9 mouse cellular contexts compared by ENCODE assay signal in genomic region chr3:53729810-53730209, GRCm38 (mm10).
A peak's percentile ranks its signal among the peaks of the same experiment; 100 is the strongest.
DNase-seq lines count a peak whose midpoint lies in the region; ATAC-seq and TF ChIP-seq lines count a peak whose summit lies in the region.
"Had no signal": no experiment of that assay in that cellular context is flagged by ENCODE, and none has a peak within 500 bp of the region (broad histone marks: within the 10 kb centered on the region; RNA-seq: fewer than 3 reads in every experiment).

No protein-coding gene starts in this region.

- H3K4me3 ChIP-seq in kidney, adult 2 months (ENCODE audit: insufficient read depth, low read depth, low read length): no peak overlapping the region
- H3K4me3 ChIP-seq in kidney, embryonic 14.5 days (ENCODE audit: low read length): no peak overlapping the region
- no peak overlapping the region for H3K4me3 ChIP-seq in embryonic facial prominence, embryonic 14.5 days (ENCODE audit: low read depth, low read length)
- no peak overlapping the region for H3K4me3 ChIP-seq in lung, adult 2 months (replicated peaks; ENCODE audit: extremely low read depth, low read depth, low read length)
- no peak overlapping the region for H3K4me3 ChIP-seq in stomach, postnatal 0 days (ENCODE audit: low read depth, low read length)
- H3K4me3 ChIP-seq: embryonic facial prominence, embryonic 13.5 days had no signal

- DNase-seq in kidney, adult 2 months: peak; percentile 48
- DNase-seq in ZHBTc4 (ENCODE audit: low read depth, low spot score): peak; percentile 65
- DNase-seq in embryonic facial prominence, embryonic 14.5 days (ENCODE audit: low spot score): peak; percentile 66
- DNase-seq in kidney, adult 9 months: peak; percentile 60
- peak; percentile 10 for DNase-seq in lung, adult 2 months
- peak; percentile 81 for DNase-seq in stomach, postnatal 0 days (ENCODE audit: low spot score)
- DNase-seq in thymus, postnatal 36 days: no peak

- no peak overlapping the region for H3K9ac ChIP-seq in kidney, embryonic 14.5 days (ENCODE audit: low read depth, low read length)
- H3K9ac ChIP-seq in embryonic facial prominence, embryonic 14.5 days (ENCODE audit: low read depth, low read length): no peak overlapping the region
- no peak overlapping the region for H3K9ac ChIP-seq in stomach, postnatal 0 days (ENCODE audit: low read length)
- H3K9ac ChIP-seq: embryonic facial prominence, embryonic 13.5 days had no signal

- no peak overlapping the region for H3K27ac ChIP-seq in kidney, adult 2 months (ENCODE audit: insufficient read depth, low read depth, low read length)
- no peak overlapping the region for H3K27ac ChIP-seq in kidney, embryonic 14.5 days (ENCODE audit: low read depth, low read length)
- no peak overlapping the region for H3K27ac ChIP-seq in embryonic facial prominence, embryonic 14.5 days (replicated peaks; ENCODE audit: low read depth, low read length)
- H3K27ac ChIP-seq in stomach, postnatal 0 days (replicated peaks): no peak overlapping the region
- H3K27ac ChIP-seq: embryonic facial prominence, embryonic 13.5 days had no signal

- H3K4me1 ChIP-seq in kidney, adult 2 months (ENCODE audit: control insufficient read depth, insufficient read depth, low read length): no peaks in the 10 kb centered on the region
- no peaks in the 10 kb centered on the region for H3K4me1 ChIP-seq in kidney, embryonic 14.5 days (ENCODE audit: control insufficient read depth, insufficient read depth, low read length)
- H3K4me1 ChIP-seq in embryonic facial prominence, embryonic 14.5 days (ENCODE audit: control insufficient read depth, insufficient read depth, low read length): no peaks in the 10 kb centered on the region
- H3K4me1 ChIP-seq in lung, adult 2 months (ENCODE audit: control insufficient read depth, insufficient read depth, low read length): no peaks in the 10 kb centered on the region
- no peaks in the 10 kb centered on the region; the same call in 1 of the 2 replicates for H3K4me1 ChIP-seq in stomach, postnatal 0 days (replicated peaks; ENCODE audit: control insufficient read depth, insufficient read depth)
- H3K4me1 ChIP-seq: embryonic facial prominence, embryonic 13.5 days had no signal

- H3K4me2 ChIP-seq in kidney, embryonic 14.5 days (replicated peaks; ENCODE audit: low read depth, low read length): no peak overlapping the region
- no peak overlapping the region for H3K4me2 ChIP-seq in embryonic facial prominence, embryonic 14.5 days (ENCODE audit: low read depth, low read length)
- peak overlapping the region; percentile 17; the same call in 1 of the 2 replicates for H3K4me2 ChIP-seq in stomach, postnatal 0 days (replicated peaks; ENCODE audit: low read depth)
- H3K4me2 ChIP-seq: embryonic facial prominence, embryonic 13.5 days had no signal

- H3K36me3 ChIP-seq in kidney, adult 2 months (ENCODE audit: control insufficient read depth, insufficient read depth, low read length): no peaks in the 10 kb centered on the region
- H3K36me3 ChIP-seq in kidney, embryonic 14.5 days (ENCODE audit: control insufficient read depth, insufficient read depth, low read length): no peaks in the 10 kb centered on the region
- no peaks in the 10 kb centered on the region for H3K36me3 ChIP-seq in embryonic facial prominence, embryonic 14.5 days (ENCODE audit: control insufficient read depth, insufficient read depth, low read length)
- no peaks in the 10 kb centered on the region for H3K36me3 ChIP-seq in stomach, postnatal 0 days (ENCODE audit: control insufficient read depth, insufficient read depth, low read length)
- H3K36me3 ChIP-seq: embryonic facial prominence, embryonic 13.5 days had no signal

- H3K27me3 ChIP-seq in kidney, adult 2 months (replicated peaks; ENCODE audit: control insufficient read depth, insufficient read depth, low read length): no peaks in the 10 kb centered on the region
- no peaks in the 10 kb centered on the region for H3K27me3 ChIP-seq in kidney, embryonic 14.5 days (ENCODE audit: control insufficient read depth, insufficient read depth, low read length)
- H3K27me3 ChIP-seq in embryonic facial prominence, embryonic 14.5 days (replicated peaks; ENCODE audit: control insufficient read depth, insufficient read depth, low read length): no peaks in the 10 kb centered on the region
- no peaks in the 10 kb centered on the region for H3K27me3 ChIP-seq in stomach, postnatal 0 days (ENCODE audit: control insufficient read depth, insufficient read depth, low read length)
- H3K27me3 ChIP-seq: embryonic facial prominence, embryonic 13.5 days had no signal

- TF ChIP-seq CTCF in kidney, adult 2 months (conservative IDR thresholded peaks at IDR 0.05; ENCODE audit: insufficient read depth, insufficient read length, low read depth, low read length): peak; percentile 59
- peak; percentile 50 for TF ChIP-seq CTCF in lung, adult 2 months (IDR thresholded peaks at IDR 0.05; ENCODE audit: insufficient read depth, low read length)
- peak; percentile 79 for TF ChIP-seq CTCF in stomach, postnatal 0 days (IDR thresholded peaks at IDR 0.05; ENCODE audit: low read depth)

- no peaks in the 10 kb centered on the region for H3K9me3 ChIP-seq in kidney, embryonic 14.5 days (ENCODE audit: control insufficient read depth, low read length)
- no peaks in the 10 kb centered on the region for H3K9me3 ChIP-seq in embryonic facial prominence, embryonic 14.5 days (ENCODE audit: control insufficient read depth, low read length)
- H3K9me3 ChIP-seq in stomach, postnatal 0 days (ENCODE audit: control insufficient read depth, low read length): no peaks in the 10 kb centered on the region

- WGBS in kidney, adult 2 months: 27% methylated on average over 5 of the region's 5 CpGs
- 39% methylated on average over 5 of the region's 5 CpGs for WGBS in kidney, embryonic 14.5 days
- WGBS in embryonic facial prominence, embryonic 14.5 days: 26% methylated on average over 5 of the region's 5 CpGs
- 19% methylated on average over 5 of the region's 5 CpGs for WGBS in lung, adult 2 months
- WGBS in stomach, postnatal 0 days: 20% methylated on average over 5 of the region's 5 CpGs

- TF ChIP-seq EP300 in stomach, postnatal 0 days (optimal IDR thresholded peaks at IDR 0.05): no peak

- ATAC-seq in kidney, embryonic 14.5 days (ENCODE audit: low FRiP score, low TSS enrichment): no peak
- peak; percentile 68; the same call in 1 of the 2 replicates for ATAC-seq in embryonic facial prominence, embryonic 14.5 days (ENCODE audit: low read depth)
- ATAC-seq in stomach, postnatal 0 days (ENCODE audit: low FRiP score, low TSS enrichment): peak; percentile 85

- no peak for TF ChIP-seq POLR2A in kidney, adult 2 months (IDR thresholded peaks at IDR 0.05; ENCODE audit: low read depth, low read length)
- TF ChIP-seq POLR2A in lung, adult 2 months (IDR thresholded peaks at IDR 0.05; ENCODE audit: borderline replicate concordance, extremely low read depth, low read depth, low read length): no peak

Comparison
In these comparisons a context has a peak if more than half of its experiments do, and no peak if none do; other contexts are left out.
1. DNase-seq: peak in kidney, adult 2 months (single experiment), ZHBTc4 (single experiment), embryonic facial prominence, embryonic 14.5 days (single experiment), kidney, adult 9 months (single experiment), lung, adult 2 months (single experiment) and stomach, postnatal 0 days (single experiment); none in thymus, postnatal 36 days (0 of 2).
2. Peak in every context shown above with its lines, with median percentiles within 50 percentile points of each other: CTCF ChIP-seq.